Mouse (Mus musculus): ENCODE measurements around the gene Gm20894.
"Not testable (repeated sequence)": the region's sequence is repeated elsewhere in the genome, so short reads cannot be mapped to it uniquely, and the experiment has no call there.

Gene Gm20894

DNA sequence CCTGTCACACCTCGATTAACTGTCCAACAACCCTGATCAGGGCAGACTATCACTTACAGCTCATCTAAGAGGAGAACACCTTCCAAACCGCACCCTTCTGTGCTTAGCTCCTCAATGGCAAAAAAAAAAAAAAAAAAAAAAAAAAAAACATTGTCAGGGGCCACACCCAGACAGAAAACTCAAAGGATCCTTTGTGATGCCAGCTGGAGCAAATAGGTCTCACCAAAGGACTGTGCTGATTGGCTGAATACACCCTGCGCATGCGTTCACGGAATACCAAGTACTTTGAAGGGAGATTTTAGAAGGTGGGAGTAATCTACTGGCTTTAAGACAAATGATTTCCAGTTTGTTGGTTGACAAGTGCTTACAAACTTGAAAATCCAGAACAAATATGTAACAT, at the start of gene Gm20894:
Gene Gm20894, minus strand, starts transcription at position 101 of the 400 bp plus-strand sequence.
- DNase-seq (ENCODE audit: inconsistent ontology term) = not testable (repeated sequence)

Measured in Muller cell, postnatal 12 days (primary cell).